Mouse (Mus musculus) lung, adult 2 months (tissue): ENCODE data around the gene Nudc.

Source experiments
- CTCF ChIP-seq: fragments of 200-500 bp; IDR thresholded peaks from 2 replicates; pipeline ENCODE4 v1.5.1; 2011; ENCODE audit warnings: mild to moderate bottlenecking, low read length, control low read depth; ENCODE audit not compliant: insufficient read depth
- POLR2A ChIP-seq: fragments of 200-500 bp; IDR thresholded peaks from 2 replicates; pipeline ENCODE4 v1.6.1; 2011; ENCODE audit warnings: low read depth, mild to moderate bottlenecking, control low read depth, low read length, borderline replicate concordance; ENCODE audit errors: extremely low read depth

- TF ChIP-seq CTCF (no peak), POLR2A (no peak)
Measured at GRCm38 (mm10) chr4:133521502-133521901, 24.3 kb downstream of the Nudc start.
